Mouse (Mus musculus) liver, adult (tissue): ENCODE measurements around the gene Wdr66.

Source experiments
- GATA4 ChIP-seq: IDR thresholded peaks from 2 replicates; pipeline ENCODE4 v1.6.1; 2014; ENCODE audit warnings: mild to moderate bottlenecking, low read length; ENCODE audit not compliant: insufficient replicate concordance

Gene Wdr66

GRCm38 (mm10) chr5:123251834-123252233 lies at the start of gene Wdr66:
Gene Wdr66 (plus strand): TSS chr5:123252102.
- TF ChIP-seq GATA4: no peak

GRCm38 (mm10) chr5:123223051-123223410 lies 28.9 kb upstream of the Wdr66 start:
- peak; percentile 55; the same call in 1 of the 2 replicates for TF ChIP-seq GATA4

- no peak for TF ChIP-seq GATA4
These were observed 25.1 kb upstream of the Wdr66 start for GRCm38 (mm10) chr5:123226851-123227250.

GRCm38 (mm10) chr5:123227762-123228523 lies 24.0 kb upstream of the Wdr66 start:
- TF ChIP-seq GATA4: peak; percentile 62; the same call in 1 of the 2 replicates

- TF ChIP-seq GATA4: no peak
These were observed 23.4 kb upstream of the Wdr66 start for GRCm38 (mm10) chr5:123228524-123228922.

- TF ChIP-seq GATA4: no peak
These were observed 22.6 kb upstream of the Wdr66 start for GRCm38 (mm10) chr5:123229296-123229695.

GRCm38 (mm10) chr5:123232180-123232579 lies 19.7 kb upstream of the Wdr66 start:
- TF ChIP-seq GATA4: no peak

GRCm38 (mm10) chr5:123235731-123236130 lies 16.2 kb upstream of the Wdr66 start:
- no peak for TF ChIP-seq GATA4

GRCm38 (mm10) chr5:123236426-123236825 lies 15.5 kb upstream of the Wdr66 start:
- TF ChIP-seq GATA4: no peak

- TF ChIP-seq GATA4: no peak
These were observed 12.4 kb upstream of the Wdr66 start for GRCm38 (mm10) chr5:123239501-123239900.

- TF ChIP-seq GATA4: no peak
These were observed 6.4 kb upstream of the Wdr66 start for GRCm38 (mm10) chr5:123245518-123245917.

DNA sequence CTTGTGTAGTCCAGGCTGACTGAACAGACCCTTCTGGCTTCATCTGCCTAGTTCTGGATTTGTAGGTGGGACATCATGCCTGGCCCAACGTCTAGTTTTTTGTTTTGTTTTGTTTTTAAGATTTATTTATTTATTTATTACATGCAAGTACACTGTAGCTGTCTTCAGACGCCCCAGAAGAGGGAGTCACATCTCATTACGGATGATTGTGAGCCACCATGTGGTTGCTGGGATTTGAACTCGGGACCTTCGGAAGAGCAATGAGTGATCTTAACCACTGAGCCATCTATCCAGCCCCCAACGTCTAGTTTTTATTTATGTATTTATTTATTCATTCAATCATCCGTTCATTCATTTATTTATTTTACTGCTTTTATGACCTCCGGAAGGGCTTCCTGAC lies 512 bp upstream of the Wdr66 start:
- no peak for TF ChIP-seq GATA4

- TF ChIP-seq GATA4: peak; percentile 7; the same call in 1 of the 2 replicates
These were observed 5.2 kb downstream of the Wdr66 start for GRCm38 (mm10) chr5:123256841-123257755.

DNA sequence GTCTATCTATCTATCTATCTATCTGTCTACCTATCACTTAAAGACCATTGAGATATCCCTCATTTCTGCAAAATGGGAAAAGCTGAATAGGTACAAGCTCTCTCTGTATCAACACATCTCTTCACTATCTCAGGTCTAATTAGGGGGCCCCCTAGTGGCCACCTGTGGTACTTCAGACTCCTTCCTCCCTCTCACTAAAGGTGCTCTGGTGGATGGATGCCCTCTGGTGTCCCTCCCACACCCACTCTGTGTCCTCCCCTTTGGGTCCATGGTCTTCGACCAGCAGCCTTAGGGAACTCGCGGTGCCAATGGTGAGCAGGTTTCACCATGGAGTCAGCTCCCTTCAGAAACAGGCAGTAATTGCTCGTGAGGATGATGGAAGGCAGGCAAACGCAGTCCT lies 7.1 kb downstream of the Wdr66 start:
- TF ChIP-seq GATA4: no peak

- TF ChIP-seq GATA4: no peak
These were observed 8.8 kb downstream of the Wdr66 start for GRCm38 (mm10) chr5:123260698-123261097.

DNA sequence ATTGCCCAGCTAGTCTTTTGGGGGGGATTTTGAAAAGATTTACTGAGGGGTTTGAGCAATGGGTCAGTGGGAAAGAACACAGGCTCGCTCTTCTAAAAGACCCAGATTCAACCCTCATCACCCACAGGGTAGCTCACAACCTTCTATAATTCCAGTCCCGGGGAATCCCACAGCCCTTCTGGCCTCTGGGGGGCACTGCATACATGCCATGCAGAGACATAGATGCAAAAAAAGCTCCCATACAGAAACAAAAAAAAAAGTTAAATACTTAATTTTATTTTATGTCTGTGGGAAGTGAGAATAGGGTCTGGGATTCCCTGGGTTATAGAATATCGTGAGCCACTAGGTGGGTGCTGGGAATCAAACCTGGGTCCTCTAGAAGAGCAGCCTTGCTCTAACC lies 15.0 kb downstream of the Wdr66 start:
- no peak for TF ChIP-seq GATA4
